Mouse (Mus musculus): ENCODE results near the gene 4931440F15Rik. TPM values are rescaled to one million over a fixed set of nuclear protein-coding genes. Genes with fewer than 3 reads are reported as not detected.
"Not testable (repeated sequence)": the region's sequence is repeated elsewhere in the genome, so short reads cannot be mapped to it uniquely, and the experiment has no call there.

The 4931440F15Rik gene
- polyA plus RNA-seq (2015; fragmentation: Nextera tagmentation; extraction: Ambion mirVana): 0.06 TPM in 2 replicates

DNA sequence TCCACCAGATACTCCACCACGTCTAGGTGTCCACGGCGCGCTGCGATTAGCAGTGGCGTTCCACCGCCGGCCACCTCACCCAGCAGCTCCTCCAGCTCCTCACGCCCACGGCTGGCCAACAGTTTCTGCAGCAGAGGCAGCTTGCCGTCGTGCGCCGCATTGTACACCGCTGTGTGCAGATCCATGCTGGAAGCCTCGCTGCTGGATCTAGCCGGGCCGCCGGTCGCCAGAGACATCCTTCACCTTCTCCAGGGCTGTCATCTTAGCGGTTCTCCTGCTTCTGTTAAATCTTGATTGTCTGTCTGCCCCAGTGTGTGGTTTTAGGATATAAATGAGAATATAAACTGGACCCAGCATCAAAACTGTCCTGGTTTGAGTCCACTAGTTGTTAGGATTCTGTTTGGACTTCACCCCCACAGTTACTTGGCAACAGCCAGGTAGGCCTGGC, at the start of gene 4931440F15Rik:
4931440F15Rik (minus strand) TSS at position 398 of the 448 bp plus-strand sequence.
- Histone ChIP-seq H3K4me2 (peak within 1 kb of the TSS; percentile 58), H3K27me3 (replicated peaks) (peaks cover 14% of the 10 kb centered on the region; the same call in 1 of the 2 replicates), H3K4me3 (replicated peaks) (peak within 1 kb of the TSS; percentile 27)
- not testable (repeated sequence) for H3K9ac ChIP-seq; H3K9me3 ChIP-seq; H3K27ac ChIP-seq; H3K4me1 ChIP-seq; H3K36me3 ChIP-seq; ATAC-seq (ENCODE audit: insufficient read depth, low FRiP score, low read depth)
- WGBS: 29% methylated on average over 21 of the region's 21 CpGs

DNA sequence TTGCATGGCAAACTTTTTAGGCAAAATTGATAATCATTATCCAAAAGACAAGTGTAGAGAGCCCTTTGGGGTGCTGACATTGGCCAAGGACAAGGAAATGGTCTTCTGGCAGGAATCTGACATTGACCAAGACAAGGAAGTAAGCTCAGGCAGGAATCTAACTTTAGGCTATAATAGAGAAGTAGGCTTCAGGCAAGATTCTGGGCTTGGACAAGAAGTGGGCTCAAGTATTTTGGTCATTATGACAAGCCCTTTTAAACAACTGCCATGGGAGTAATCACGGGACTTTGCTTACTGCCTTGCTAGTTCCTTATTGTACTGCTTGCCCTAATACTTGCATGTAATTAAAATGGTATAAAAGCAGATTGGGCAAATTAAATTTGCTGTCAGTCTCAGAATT, 49.3 kb upstream of the 4931440F15Rik start:
- not testable (repeated sequence) for H3K36me3 ChIP-seq; H3K4me3 ChIP-seq (replicated peaks); H3K9ac ChIP-seq; H3K27me3 ChIP-seq (replicated peaks); H3K9me3 ChIP-seq; ATAC-seq (ENCODE audit: insufficient read depth, low FRiP score, low read depth); H3K4me1 ChIP-seq; H3K4me2 ChIP-seq; H3K27ac ChIP-seq
- 71% methylated on average over 1 of the region's 1 CpGs for WGBS

DNA sequence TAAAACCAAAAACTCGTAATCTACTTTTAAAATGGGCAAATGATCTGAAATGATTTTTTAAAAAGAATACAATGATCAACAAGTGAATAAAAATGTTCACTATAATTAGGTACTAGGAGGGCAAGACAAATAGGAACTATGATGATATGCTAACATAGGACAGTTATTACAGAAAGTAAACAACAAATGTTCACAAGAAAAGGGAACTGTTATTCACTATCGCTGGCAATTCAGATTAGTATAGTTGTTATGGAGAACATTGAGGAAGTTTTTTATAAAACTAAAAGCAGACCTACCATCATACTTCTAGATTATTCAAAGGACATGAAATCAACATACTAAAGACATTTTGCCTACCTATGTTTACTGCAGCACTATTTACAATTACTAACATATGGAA, 44.7 kb upstream of the 4931440F15Rik start:
- 88% methylated on average over 2 of the region's 2 CpGs for WGBS
- H3K36me3 ChIP-seq: no peaks in the 10 kb centered on the region
- no peak overlapping the region for H3K27ac ChIP-seq

DNA sequence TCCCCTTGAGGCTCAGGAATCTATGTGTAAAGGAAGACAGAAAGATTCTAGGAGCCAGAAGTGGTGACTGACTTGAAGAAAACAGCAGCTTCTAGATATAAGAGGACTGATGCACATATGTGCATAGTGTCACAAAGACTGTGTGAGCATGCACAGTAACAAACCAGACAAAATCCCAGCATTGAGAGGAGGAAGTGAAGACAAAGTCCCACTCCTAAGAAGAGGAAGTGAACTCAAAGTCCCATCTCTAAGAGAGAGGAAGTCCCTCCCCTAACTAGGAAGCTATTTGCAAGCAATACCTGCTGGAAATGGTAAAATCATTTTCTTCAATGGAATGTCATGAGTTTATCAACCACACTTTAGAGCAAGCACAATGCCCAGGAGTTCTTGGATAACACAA, 38.8 kb upstream of the 4931440F15Rik start:
- H3K9ac ChIP-seq: no peak overlapping the region
- H3K4me1 ChIP-seq: no peaks in the 10 kb centered on the region
- H3K36me3 ChIP-seq: no peaks in the 10 kb centered on the region
- no peak for ATAC-seq (ENCODE audit: insufficient read depth, low FRiP score, low read depth)
- H3K27ac ChIP-seq: no peak overlapping the region
- H3K27me3 ChIP-seq (replicated peaks): no peaks in the 10 kb centered on the region
- H3K4me2 ChIP-seq: no peak overlapping the region
- no peaks in the 10 kb centered on the region for H3K9me3 ChIP-seq
- no peak overlapping the region for H3K4me3 ChIP-seq (replicated peaks)

More for the DNA sequence above, 44.7 kb upstream of the 4931440F15Rik start:
- no peak overlapping the region for H3K9ac ChIP-seq
- no peaks in the 10 kb centered on the region for H3K4me1 ChIP-seq
- ATAC-seq (ENCODE audit: insufficient read depth, low FRiP score, low read depth): no peak
- H3K4me3 ChIP-seq (replicated peaks): no peak overlapping the region
- H3K9me3 ChIP-seq: no peaks in the 10 kb centered on the region
- no peak overlapping the region for H3K4me2 ChIP-seq
- no peaks in the 10 kb centered on the region for H3K27me3 ChIP-seq (replicated peaks)

DNA sequence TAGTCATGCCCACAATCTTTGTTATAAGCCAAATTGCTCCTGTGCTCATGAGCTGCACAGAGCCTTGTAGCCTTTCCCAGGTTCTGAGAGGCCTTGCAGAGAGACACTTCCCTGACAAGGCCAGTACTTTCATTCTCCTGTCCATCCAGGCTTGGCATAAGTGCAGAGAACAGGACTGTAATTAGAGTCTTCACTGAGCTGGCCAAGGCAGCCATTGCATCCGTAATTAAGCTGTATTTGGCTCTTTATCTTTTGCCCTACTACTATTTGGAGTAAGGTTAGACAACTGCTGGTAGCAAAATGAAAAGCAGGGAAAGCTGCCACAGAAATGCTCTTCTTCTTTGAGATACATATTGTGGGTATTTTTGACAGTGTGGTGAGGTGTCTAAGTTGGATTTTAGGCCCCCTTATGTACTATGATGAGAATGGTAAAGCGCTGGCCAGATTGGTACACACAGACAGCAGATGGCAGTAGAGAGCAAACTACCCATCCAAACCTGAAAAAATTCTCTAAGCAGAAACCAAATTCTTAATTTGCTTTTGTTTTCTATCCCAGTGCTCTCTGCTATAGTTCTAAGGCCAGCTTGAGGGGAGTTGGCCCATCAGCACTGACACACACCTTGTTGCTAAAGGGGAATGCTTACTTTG, 36.4 kb upstream of the 4931440F15Rik start:
- no peak overlapping the region for H3K4me3 ChIP-seq (replicated peaks)
- no peak overlapping the region for H3K4me2 ChIP-seq
- no peaks in the 10 kb centered on the region for H3K4me1 ChIP-seq
- no peak overlapping the region for H3K9ac ChIP-seq
- no peaks in the 10 kb centered on the region for H3K9me3 ChIP-seq
- ATAC-seq (ENCODE audit: insufficient read depth, low FRiP score, low read depth): no peak
- no peak overlapping the region for H3K27ac ChIP-seq
- H3K27me3 ChIP-seq (replicated peaks): no peaks in the 10 kb centered on the region
- H3K36me3 ChIP-seq: no peaks in the 10 kb centered on the region
- 49% methylated on average over 2 of the region's 2 CpGs for WGBS

DNA sequence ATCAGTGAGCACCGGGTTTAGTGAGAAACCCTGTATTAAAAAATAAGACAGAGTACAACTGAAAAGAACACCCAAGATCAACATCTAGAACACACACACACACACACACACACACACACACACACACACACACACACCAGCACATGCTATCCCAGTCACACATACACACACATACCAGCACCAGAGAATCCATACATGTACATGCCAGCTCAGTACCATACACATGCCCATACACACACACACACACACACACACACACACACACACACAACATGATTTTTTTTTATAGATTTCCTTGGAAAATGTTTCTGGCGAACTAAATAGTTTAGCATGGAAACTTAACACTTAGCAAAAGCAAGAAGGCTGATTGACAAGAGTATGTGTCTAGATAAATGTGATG, 35.6 kb upstream of the 4931440F15Rik start:
- no peak overlapping the region for H3K9ac ChIP-seq
- WGBS: 89% methylated on average over 2 of the region's 2 CpGs
- no peaks in the 10 kb centered on the region for H3K36me3 ChIP-seq
- H3K9me3 ChIP-seq: no peaks in the 10 kb centered on the region
- H3K4me2 ChIP-seq: no peak overlapping the region
- H3K27me3 ChIP-seq (replicated peaks): no peaks in the 10 kb centered on the region
- ATAC-seq (ENCODE audit: insufficient read depth, low FRiP score, low read depth): no peak
- H3K27ac ChIP-seq: no peak overlapping the region
- H3K4me1 ChIP-seq: no peaks in the 10 kb centered on the region
- no peak overlapping the region for H3K4me3 ChIP-seq (replicated peaks)

DNA sequence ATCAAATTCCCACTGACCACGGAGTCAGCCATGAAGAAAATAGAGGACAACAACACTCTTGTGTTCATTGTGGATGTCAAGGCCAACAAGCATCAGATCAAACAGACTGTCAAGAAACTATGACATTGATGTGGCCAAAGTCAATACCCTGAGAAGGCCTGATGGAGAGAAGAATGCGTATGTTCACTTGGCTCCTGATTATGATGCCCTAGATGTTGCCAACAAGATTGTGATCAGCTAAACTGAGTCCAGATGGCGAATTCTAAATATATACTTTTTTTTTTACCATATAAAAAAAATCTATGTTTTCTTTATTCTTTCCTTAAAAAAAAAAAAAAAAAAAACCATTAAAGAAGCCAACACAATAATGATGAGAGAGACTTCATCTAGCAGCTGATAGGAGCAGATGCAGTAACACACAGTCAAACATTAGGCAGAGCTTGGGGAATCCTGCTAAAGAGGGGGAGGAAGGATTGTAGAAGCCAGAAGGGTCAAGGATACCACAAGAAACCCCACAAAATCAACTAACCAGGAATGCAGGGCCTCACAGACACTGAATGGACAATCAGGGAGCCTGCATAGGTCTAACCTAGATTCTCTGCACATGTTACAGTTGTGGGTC, 15.2 kb upstream of the 4931440F15Rik start:
- Histone ChIP-seq H3K27me3 (replicated peaks) (no peaks in the 10 kb centered on the region), H3K4me1 (0 out of 2 replicates have a peak, but pooled peaks cover 2% of the 10 kb centered on the region), H3K36me3 (no peaks in the 10 kb centered on the region), H3K4me3 (replicated peaks) (no peak overlapping the region), H3K9me3 (no peaks in the 10 kb centered on the region), H3K9ac (no peak overlapping the region), H3K27ac (no peak overlapping the region), H3K4me2 (no peak overlapping the region)
- no peak for ATAC-seq (ENCODE audit: insufficient read depth, low FRiP score, low read depth)
- WGBS: 92% methylated on average over 3 of the region's 3 CpGs

DNA sequence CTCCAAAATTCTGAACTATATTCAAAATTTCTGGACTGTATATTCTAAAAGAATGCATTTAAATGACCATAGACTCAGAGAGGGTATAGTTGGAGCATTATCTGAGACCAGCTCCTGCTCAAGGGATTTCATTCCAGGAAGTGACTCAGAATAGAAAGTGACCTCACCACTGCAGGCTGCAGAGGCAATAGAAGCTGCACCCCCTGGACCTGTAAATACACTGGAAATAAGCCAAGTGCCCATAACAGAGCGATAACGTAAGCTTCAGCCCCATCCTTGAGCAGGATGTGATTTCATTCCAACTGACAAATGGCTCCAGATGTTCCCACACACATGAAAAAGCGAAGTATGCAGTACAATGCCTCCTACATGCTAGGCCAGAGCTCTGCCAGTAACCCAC, 14.3 kb upstream of the 4931440F15Rik start:
- peak; percentile 70; the same call in 1 of the 2 replicates for ATAC-seq (ENCODE audit: insufficient read depth, low FRiP score, low read depth)
- no peak overlapping the region for H3K9ac ChIP-seq
- H3K4me1 ChIP-seq: 0 out of 2 replicates have a peak, but pooled peaks cover 2% of the 10 kb centered on the region
- WGBS: 25% methylated on average over 3 of the region's 3 CpGs
- no peak overlapping the region for H3K4me3 ChIP-seq (replicated peaks)
- no peaks in the 10 kb centered on the region for H3K36me3 ChIP-seq
- H3K27me3 ChIP-seq (replicated peaks): no peaks in the 10 kb centered on the region
- no peak overlapping the region for H3K27ac ChIP-seq
- no peak overlapping the region for H3K4me2 ChIP-seq
- H3K9me3 ChIP-seq: no peaks in the 10 kb centered on the region

DNA sequence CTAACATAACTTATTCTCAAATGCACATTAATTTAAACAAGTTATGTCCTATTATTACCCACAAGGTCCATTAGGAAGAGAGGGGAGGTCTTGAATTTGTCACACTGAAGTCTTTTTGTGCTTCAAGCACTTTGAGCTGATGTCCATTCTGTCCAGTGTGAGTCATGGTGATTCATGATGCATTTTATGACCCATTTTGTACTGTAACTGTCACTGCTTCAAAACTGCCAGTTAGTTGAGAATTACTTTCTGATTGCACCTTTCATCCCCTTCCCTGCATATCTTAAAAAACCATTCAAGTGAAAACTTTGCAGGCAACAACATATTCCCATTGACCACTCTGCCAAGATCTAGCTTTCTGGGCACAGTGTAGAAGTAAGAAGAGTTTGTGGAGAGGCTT, 11.6 kb upstream of the 4931440F15Rik start:
- Histone ChIP-seq H3K9ac (no peak overlapping the region), H3K36me3 (no peaks in the 10 kb centered on the region), H3K27me3 (replicated peaks) (no peaks in the 10 kb centered on the region), H3K4me2 (no peak overlapping the region), H3K27ac (no peak overlapping the region), H3K9me3 (no peaks in the 10 kb centered on the region), H3K4me3 (replicated peaks) (no peak overlapping the region), H3K4me1 (0 out of 2 replicates have a peak, but pooled peaks cover 2% of the 10 kb centered on the region)
- ATAC-seq (ENCODE audit: insufficient read depth, low FRiP score, low read depth): no peak

DNA sequence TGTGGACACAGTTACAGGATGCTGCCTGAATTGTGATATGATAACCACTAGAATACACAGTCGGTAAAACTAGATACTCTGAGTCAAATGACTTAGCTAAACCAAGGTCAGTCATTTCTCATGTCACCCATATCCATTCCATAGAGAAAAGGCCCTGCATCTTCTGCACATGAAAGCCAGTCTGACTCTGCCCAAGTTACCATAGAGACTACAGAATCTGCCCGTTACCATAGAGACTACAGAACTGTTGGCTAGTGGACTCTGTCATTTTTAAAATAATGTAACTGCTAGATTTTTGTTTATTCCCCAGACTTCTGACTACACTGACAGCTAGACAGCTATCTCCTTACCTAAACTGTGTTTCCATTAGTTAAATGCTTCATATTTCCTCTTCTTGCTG, 2.3 kb upstream of the 4931440F15Rik start:
- ATAC-seq (ENCODE audit: insufficient read depth, low FRiP score, low read depth): no peak
- Histone ChIP-seq H3K4me1 (peaks cover 8% of the 10 kb centered on the region), H3K27ac (no peak overlapping the region), H3K27me3 (replicated peaks) (peaks cover 14% of the 10 kb centered on the region; the same call in 1 of the 2 replicates), H3K9me3 (no peaks in the 10 kb centered on the region), H3K4me3 (replicated peaks) (no peak overlapping the region), H3K4me2 (no peak overlapping the region), H3K36me3 (no peaks in the 10 kb centered on the region), H3K9ac (no peak overlapping the region)
- WGBS: 74% methylated on average over 2 of the region's 2 CpGs

DNA sequence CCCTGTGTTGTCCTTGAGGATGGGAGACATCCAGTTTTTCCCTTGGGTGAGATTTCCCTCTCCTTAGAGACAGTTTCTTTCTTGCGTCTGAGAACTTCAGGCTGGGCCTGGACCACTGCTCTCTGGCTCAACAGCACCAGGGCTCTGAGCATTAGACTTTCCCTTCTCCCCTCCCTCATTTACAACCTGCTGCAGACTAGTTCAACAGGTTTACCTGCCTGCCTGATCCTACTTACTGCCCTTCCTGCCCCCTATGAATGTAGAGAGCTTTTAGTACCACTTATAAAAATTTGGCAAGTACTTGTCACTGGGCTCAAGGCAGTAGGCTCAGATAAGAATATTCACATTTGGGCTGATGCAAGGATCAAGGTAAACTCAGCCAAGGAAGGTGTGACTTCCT, 533 bp upstream of the 4931440F15Rik start:
- H3K4me2 ChIP-seq: no peak overlapping the region
- peaks cover 8% of the 10 kb centered on the region for H3K4me1 ChIP-seq
- 83% methylated on average over 1 of the region's 1 CpGs for WGBS
- H3K27me3 ChIP-seq (replicated peaks): peaks cover 14% of the 10 kb centered on the region; the same call in 1 of the 2 replicates
- no peak for ATAC-seq (ENCODE audit: insufficient read depth, low FRiP score, low read depth)
- H3K4me3 ChIP-seq (replicated peaks): no peak overlapping the region
- H3K36me3 ChIP-seq: no peaks in the 10 kb centered on the region
- H3K27ac ChIP-seq: no peak overlapping the region
- H3K9me3 ChIP-seq: no peaks in the 10 kb centered on the region
- no peak overlapping the region for H3K9ac ChIP-seq

DNA sequence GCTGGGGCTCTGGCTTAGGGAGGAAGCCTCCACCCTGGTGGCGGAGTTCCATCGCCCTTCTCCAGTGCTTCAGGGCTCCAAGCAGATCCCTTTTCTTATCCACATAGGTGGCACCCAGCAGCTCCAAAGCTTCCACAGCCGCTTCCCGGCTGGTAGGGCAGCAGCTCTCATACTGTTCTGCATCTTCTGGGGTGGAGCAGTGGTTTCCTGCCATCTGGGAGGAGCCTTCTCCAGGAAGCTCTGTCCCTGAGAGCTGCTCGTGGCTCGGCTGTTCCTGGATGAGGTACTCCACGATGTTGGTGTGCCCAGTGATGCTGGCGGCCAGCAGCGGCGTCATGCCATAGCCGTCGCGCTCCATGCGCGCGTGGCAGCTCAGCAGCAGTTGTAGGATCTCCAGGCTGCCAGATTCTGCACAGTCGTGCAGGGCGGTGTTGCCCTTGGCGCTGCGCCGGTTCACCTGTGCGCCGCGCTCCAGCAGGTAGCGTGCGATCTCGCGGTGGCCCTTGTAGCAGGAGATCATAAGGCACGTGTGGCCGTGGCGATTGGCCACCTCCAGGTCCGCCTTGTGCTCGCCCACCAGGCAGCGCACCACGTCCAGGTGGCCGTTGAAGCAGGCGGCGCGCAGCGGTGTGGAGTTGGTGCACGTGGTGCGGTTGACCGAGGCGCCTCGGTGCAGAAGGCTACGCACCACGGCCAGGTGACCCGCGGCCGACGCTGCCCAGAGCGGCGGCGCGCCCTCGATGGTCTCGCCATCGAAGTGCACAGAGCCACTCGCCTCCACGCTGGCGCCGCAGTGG, 796 bp downstream of the 4931440F15Rik start:
- peak; percentile 59 for ATAC-seq (ENCODE audit: insufficient read depth, low FRiP score, low read depth)
- H3K9ac ChIP-seq, H3K9me3 ChIP-seq, H3K36me3 ChIP-seq, H3K4me1 ChIP-seq, H3K27ac ChIP-seq: not testable (repeated sequence)
- Histone ChIP-seq H3K4me3 (replicated peaks) (peak overlapping the region; percentile 27), H3K27me3 (replicated peaks) (peaks cover 14% of the 10 kb centered on the region; the same call in 1 of the 2 replicates), H3K4me2 (peak overlapping the region; percentile 58)
- 13% methylated on average over 47 of the region's 62 CpGs for WGBS
